Mouse (Mus musculus): ENCODE measurements around the gene Adam15.
A peak's percentile ranks its signal among the peaks of the same experiment; 100 is the strongest.

DNA sequence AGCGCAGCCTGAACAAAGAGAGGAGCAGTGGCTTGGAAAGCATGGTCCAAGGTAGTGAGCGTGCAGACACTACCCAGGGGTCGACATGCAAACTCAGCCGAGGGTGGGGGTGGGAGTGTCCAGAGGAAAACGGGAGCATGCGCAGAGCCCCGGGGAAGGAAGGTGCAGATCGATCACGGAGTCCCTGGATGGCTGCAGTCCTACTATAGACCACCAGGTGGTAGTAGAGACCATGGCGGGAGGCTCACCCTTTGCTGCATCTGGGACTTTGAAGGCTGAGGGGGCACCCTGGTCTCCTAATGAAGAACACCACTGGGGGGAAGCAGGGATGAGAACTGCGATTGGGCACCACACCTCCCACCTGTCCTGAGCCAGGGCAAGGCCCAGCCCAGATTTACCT is 9.3 kb downstream of the Adam15 start:
- peak; percentile 95 to 99 (median 97) for TF ChIP-seq CTCF (IDR thresholded peaks at IDR 0.05 in 2 of 3, conservative IDR thresholded peaks at IDR 0.05 in 1 of 3; ENCODE audit: control insufficient read depth in 1 of 3, insufficient read depth in 1 of 3, low read depth in 2 of 3, low read length in 3 of 3, poor library complexity in 1 of 3, severe bottlenecking in 1 of 3)
- TF ChIP-seq GABPA (IDR thresholded peaks at IDR 0.05; ENCODE audit: low read depth, low read length), result no peak
- TF ChIP-seq ZMIZ1 (IDR thresholded peaks at IDR 0.05; ENCODE audit: low read depth, low read length), result no peak
- TF ChIP-seq HCFC1 (IDR thresholded peaks at IDR 0.05; ENCODE audit: low read depth, low read length), result 0 out of 2 replicates have a peak, but pooled peaks have one; percentile 28
- TF ChIP-seq MAX (IDR thresholded peaks at IDR 0.05; ENCODE audit: low read length), result no peak
- no peak for TF ChIP-seq POLR2AphosphoS2 (IDR thresholded peaks at IDR 0.05; ENCODE audit: low read length)
- no peak for TF ChIP-seq POLR2AphosphoS5 (IDR thresholded peaks at IDR 0.05; ENCODE audit: borderline replicate concordance, low read depth, low read length)
- no peak for TF ChIP-seq POLR2A (IDR thresholded peaks at IDR 0.05; ENCODE audit: control insufficient read depth in 1 of 2, insufficient read depth in 1 of 2, low read depth in 1 of 2, low read length in 2 of 2, poor library complexity in 1 of 2)
- peak; percentile 72; the same call in 1 of the 2 replicates for TF ChIP-seq MAZ (IDR thresholded peaks at IDR 0.05; ENCODE audit: low read depth, low read length)

Measured in MEL (cell line).